Mouse (Mus musculus): Measurements from ENCODE around the gene Dnttip1. TPM values are rescaled to one million over a fixed set of nuclear protein-coding genes. Genes with fewer than 3 reads are reported as not detected.
A peak's percentile ranks its signal among the peaks of the same experiment; 100 is the strongest.

Gene Dnttip1
- total RNA-seq, 2 experiments from 2014 or later: 79.2 to 137 TPM

DNA sequence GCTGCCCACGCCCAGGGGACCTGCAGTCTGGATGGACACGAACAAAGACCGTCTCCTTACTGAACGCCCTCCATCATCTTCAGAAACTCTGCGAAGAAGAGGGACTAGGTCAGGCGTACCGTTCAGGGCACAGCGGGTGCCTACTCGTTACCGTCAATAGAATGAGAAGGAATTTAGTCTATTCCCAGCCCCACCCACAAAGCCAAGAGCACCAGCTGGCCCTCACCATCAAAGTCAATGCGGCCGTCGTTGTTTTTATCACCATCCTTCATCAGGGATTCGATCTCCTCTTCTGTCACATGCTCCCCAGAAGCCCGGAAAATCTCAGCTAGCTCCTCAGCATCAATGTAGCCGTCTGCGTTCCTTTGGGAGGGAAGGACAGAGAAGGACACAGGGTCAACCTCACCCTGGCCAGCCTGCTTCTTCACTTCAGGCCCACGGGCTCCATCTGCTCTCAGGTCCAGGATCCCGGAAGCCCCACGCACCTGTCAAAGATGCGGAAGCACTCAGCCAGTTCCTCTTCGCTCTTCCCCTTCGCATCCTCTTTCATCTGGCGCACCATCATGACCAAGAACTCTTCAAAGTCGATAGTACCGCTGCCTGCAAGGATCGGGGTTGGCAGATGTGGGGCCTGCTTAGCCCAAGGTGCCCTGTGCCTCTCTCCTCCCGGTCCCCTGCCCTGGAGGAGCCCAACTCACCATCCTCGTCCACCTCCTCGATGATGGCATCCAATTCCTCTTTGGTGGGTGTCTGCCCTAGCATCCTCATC is 31.6 kb downstream of the Dnttip1 start:
- ATAC-seq (replicated peaks; ENCODE audit: low FRiP score, poor library complexity, severe bottlenecking): no peak

DNA sequence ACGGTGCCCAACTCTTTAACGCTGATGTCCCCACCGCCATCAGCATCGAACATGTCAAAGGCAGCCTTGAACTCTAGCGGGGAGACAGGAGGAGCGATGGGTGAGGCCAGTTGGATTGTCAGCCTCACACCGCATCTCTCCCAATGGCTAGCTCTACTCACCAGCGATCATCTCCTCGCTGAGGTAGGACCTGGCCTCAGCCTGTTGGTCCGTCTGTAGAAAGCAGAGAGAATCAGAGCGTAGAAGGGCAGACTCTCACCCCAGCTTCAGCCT is 32.2 kb downstream of the Dnttip1 start:
- ATAC-seq (replicated peaks; ENCODE audit: low FRiP score, poor library complexity, severe bottlenecking): no peak

DNA sequence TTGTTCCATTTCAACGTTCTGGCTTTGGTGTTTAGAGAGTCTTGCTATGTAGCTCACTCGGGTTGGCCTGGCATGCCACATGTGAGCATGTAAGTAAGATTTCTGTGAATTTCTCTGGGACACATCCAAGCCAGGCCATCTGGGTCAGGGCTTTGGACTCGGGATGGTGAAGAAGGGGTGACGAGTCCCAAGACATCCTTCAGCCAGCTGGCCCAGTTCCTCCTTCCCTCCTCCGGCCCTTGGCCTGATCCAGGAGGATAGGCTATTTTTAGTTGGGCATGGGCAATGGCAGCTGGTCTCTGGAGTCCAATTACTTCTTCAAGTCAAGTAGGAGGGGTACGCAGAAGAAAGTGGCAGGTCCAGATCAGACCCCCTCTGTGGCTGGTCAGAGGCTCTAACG is 33.0 kb downstream of the Dnttip1 start:
- 0 out of 2 replicates have a peak, but pooled peaks have one; percentile 5 for ATAC-seq (replicated peaks; ENCODE audit: low FRiP score, poor library complexity, severe bottlenecking)

DNA sequence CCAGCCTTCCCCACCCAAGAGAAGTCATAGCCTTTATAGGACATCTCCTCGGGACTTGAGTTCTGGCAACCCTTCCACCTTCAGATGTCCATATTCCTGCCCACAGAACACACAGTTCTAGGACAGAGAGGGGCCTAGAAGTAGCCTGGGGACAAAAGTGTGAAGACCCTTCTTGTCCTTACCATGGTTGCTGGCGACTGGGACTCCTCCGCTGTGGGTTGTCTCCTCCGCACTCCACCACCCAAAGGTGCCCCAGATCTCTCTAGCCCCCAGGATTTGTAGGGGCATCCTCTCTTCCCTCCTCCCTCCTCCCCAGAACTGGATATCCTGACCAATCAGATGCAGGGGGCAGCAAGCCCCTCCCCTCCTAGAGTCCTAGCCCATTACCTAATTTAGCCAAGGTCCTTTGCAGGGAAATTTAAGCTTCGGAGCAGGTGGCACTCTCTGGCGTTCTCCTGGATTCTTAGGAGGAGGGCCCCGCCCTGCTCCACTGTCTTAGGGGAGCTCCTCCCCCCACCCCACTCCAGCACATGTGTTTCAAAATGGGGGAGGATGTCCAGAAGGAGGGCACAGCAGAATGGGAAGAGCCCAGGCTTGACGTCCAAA is 33.8 kb downstream of the Dnttip1 start, which contains the start of gene Tnnc2:
Gene Tnnc2 (minus strand): TSS at position 487 of the 606 bp plus-strand sequence.
- ATAC-seq (replicated peaks; ENCODE audit: low FRiP score, poor library complexity, severe bottlenecking): no peak

DNA sequence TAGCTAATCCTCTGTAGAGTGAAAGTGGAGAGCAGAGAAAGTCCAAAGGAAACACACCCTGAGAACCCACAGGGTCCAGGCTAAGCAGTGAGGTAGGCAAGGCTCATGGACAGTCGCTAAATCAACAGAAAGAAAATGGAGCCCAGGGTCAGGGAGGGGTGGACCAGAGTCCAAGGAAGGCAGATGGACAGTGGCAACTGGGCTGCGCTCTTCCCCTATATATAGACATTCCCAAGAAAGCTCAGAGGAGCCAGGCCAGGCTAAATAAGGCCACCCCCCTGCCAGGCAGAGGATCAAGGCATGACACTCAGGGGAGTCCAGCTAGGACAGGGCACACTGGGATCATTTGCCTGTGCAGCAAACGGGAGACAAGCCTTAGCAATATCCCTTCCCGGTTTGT is 36.1 kb downstream of the Dnttip1 start:
- no peak for ATAC-seq (replicated peaks; ENCODE audit: low FRiP score, poor library complexity, severe bottlenecking)

DNA sequence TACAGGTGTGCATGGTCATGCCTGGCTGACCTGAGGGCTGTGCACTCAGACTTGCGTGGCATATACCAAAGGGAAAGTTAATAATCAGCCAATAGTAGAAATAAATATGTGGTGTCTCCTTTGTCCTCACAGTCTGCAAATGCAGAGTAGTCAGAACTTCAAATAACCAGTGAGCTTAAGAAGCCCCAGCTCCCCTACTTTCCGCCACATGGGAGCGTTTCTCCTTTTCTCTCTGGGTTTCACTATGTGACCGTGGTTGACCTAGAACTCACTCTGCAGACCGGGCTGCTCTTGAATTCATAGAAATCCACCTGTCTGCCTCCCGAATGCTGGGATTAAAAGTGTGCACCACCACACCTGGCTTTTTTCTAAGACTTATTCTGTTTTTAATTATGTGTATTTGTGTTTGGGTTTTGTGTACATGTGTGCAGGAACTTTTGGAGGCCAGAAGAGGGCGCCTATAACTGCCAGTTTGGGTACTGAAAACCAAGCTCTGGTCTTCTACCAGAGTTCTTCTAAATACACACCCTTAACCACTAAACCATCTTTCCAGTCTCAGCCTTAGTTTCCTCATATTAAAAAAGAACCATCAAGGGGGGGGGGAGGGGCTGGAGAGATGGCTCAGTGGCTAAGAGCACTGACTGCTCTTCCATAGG is 38.3 kb downstream of the Dnttip1 start:
- no peak for ATAC-seq (replicated peaks; ENCODE audit: low FRiP score, poor library complexity, severe bottlenecking)

DNA sequence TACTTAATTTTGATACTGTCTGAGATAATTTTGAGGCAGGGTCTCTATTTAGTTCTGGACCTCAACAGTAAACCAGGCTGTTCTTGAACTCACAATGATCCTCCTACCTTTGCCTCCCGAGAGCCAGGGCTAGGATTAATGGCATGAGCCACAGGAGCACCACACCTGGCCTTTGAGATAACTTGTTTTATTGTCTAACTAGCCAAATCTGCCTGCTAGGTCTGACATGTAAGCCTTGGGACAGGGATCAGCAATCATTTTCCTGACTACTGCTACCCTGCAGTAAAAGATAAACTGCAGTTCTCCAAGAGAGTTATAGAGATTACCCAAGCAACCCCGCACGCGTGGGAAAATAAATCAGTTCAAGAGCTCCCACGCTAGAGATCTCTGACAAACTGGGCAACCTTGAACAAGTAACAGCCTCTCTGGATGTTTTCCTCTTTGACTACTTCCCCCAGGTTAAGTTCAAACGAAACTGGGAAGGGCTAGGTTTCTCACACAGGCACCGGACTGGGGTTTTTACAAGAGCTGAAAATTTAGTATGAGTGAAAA is 39.2 kb downstream of the Dnttip1 start:
- no peak for ATAC-seq (replicated peaks; ENCODE audit: low FRiP score, poor library complexity, severe bottlenecking)

DNA sequence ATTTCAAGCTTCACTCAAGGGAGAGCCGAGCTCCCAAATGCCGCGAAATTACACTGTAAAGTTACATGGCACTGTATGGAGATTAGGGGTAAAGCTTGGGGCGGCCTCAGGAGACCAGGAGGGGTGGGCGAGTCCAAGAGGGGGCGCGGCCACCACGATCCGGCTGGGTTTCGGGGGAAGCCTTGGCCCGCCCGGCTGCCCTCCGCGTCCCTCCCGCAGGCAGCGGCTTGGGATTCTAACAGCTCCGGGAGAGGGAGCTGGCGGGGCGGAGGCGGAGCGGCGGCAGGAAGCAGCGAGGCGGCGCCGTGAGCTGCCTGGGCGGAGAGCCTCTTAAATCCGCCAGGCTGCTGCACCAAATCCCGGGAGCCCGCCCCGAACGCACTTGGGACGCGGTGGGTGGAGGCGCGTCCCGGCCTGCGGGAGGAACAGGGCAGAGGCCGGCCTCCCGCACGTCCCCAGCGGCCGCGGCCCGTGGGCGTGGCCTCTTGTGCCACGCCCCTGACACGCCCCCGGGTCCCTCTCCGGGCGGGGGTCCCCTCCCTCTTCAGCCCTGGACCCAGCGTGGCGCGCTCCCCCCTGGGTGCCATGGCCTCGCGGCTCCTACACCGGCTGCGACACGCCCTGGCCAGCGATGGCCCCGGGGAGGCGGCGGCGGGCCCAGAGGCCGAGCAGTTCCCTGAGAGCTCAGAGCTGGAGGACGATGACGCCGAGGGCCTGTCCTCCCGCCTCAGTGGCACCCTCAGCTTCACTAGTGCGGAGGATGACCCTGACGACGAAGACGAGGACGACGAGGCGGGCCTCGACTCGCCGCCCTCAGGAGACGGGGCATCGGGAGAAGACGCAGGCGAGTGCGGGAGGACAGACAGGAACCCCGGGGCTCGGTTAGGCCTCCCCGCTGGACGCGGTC is 40.0 kb downstream of the Dnttip1 start, which contains the start of gene Snx21:
Gene Snx21 (plus strand): TSS at position 343 of the 907 bp plus-strand sequence.
- ATAC-seq (replicated peaks; ENCODE audit: low FRiP score, poor library complexity, severe bottlenecking): peak; percentile 62

DNA sequence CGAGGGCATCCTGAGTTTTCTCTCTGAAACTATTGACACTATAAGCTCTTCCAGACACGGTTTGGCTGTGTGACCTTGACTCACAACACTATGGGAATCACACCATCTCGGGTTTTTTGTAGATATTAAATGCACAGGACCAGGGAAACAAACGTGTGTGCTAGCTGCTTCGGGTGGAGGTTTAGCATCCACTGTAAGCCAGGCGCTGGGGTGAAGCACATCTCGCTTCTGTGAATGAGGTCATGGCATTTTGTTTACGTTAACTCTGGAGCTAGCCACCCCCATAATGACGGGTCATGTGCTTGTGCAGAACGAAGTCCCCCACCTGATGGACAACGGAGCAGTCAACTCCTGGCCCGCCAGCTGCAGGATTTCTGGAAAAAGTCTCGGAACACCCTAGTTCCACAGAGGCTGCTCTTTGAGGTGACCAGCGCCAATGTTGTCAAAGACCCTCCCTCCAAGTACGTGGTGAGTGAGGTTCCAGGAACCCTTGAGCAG is 40.7 kb downstream of the Dnttip1 start:
- ATAC-seq (replicated peaks; ENCODE audit: low FRiP score, poor library complexity, severe bottlenecking): peak; percentile 9; the same call in 1 of the 2 replicates

DNA sequence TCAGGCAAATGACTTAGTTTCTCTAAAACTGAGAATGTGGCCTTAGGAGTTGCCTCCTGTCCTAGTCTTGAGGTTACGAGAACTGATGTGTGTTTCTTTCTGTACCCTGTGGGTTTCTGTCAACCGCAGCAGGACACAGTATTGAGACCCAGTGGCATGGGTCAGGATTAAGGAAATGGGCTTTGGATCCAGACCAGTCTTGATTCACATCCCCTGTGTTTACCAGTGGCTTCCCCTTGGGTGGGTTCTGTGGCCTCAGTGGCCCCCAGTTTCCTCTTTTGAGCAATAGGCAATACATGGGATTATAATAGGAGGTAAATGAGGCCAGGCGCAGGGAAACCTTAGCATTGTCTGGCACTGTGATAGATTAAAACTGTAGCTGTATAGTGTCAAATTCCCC is 41.2 kb downstream of the Dnttip1 start:
- no peak for ATAC-seq (replicated peaks; ENCODE audit: low FRiP score, poor library complexity, severe bottlenecking)

DNA sequence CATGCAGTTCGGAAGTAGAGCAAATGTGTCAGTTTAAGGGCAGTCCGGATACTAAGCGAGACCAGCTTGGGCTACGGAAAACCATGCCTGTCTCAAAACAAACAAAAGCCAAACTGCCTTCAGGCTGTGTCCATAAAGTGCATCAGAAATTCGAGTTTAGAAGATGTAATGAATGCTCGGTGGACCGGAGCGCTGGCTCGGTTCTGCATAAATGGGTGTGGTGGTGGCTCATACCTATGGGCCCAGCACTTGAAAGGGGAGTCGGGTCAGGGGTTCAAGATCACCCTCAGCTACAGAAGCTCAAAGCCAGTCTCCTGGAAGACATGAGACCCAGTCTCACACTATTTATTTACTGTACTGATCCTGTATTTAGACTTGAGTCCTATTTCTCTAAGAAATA is 42.0 kb downstream of the Dnttip1 start:
- ATAC-seq (replicated peaks; ENCODE audit: low FRiP score, poor library complexity, severe bottlenecking): no peak

DNA sequence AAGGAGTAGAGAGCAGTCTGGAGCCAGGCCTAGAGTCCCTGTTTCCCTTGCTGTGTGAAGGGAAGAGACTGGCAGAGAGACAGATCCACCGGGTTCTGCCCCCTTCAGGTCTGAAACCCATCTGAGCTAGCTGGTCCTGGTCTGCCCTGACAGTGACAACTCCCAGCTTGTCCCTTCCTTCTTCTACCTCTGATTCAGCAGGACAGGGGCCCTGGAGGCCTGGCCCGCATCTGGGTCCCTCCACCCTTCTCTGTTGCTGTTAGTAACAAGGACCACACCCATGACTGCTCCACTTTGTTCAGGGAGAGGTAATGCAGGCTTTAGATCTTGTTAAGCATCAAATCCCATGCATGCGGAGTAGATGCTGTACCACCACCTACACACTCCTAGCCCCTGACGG is 42.6 kb downstream of the Dnttip1 start:
- ATAC-seq (replicated peaks; ENCODE audit: low FRiP score, poor library complexity, severe bottlenecking): no peak

DNA sequence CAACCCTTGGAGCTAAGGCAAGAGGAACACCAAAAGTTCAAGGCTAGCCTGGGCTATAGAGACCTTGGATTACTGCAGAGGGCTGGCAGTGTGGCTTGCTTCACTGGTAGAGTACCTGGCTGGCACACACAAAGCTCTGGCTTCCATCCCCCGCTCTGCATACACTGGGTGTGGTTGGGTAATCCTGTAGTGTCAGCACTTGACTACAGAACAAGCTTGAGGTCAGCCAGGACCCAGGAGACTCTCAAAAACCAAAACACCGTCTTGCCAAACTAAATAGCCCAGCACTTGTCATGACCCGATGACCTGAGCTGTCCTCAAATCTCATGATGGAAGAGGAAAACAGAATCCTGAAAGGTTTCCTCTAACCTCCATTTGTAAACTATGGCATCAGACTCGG is 44.7 kb downstream of the Dnttip1 start:
- no peak for ATAC-seq (replicated peaks; ENCODE audit: low FRiP score, poor library complexity, severe bottlenecking)

DNA sequence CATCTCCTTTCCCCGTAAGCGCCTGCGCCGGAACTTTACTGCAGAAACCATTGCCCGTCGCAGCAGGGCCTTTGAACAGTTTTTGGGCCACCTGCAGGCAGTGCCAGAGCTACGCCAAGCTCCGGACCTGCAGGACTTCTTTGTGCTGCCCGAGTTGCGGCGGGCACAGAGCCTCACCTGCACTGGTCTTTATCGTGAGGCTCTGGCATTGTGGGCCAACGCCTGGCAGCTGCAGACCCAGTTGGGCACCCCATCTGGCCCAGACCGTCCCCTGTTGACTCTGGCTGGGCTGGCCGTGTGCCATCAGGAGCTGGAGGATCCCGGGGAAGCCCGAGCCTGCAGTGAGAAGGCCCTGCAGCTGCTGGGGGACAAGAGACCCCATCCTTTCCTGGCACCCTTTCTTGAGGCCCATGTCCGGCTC is 46.1 kb downstream of the Dnttip1 start:
- ATAC-seq (replicated peaks; ENCODE audit: low FRiP score, poor library complexity, severe bottlenecking): no peak

DNA sequence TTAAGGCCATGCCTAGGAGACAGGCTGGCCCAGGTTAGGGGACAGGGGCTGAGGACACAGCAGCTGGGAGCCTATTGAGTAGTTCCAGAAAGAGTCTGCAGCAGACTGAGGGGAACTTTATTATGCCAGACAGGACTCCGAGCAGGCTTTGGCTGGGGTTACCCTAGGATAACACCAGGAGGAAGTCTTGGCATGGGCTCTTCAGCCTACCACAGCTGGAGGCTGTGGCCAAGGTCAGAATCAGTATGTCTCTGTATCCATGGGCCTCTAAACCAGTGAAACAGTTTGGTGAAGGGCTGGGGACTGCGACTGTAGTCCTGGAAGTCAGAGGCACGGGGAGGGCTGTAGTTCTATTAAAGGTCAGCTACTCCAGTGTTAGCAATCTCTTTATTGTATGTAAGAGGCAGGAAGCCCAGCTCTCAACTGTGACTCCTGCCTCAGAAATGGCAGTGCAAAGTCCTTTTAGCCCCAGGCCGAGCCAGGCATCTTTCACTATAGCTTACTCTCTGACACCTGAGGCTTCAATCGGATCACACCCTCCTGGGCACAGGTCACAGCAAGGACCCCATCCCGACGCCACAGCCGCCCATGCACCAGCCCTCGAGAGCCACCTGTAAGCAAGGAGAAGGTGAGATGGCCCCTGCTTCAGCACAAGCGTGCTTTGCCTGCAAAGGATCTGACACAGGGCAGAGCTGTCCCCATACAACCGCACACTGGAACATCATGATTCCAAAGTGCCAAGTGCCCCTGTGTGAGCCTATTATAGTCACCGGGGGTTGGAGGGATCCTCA is 46.8 kb downstream of the Dnttip1 start:
- ATAC-seq (replicated peaks; ENCODE audit: low FRiP score, poor library complexity, severe bottlenecking): 0 out of 2 replicates have a peak, but pooled peaks have one; percentile 6

DNA sequence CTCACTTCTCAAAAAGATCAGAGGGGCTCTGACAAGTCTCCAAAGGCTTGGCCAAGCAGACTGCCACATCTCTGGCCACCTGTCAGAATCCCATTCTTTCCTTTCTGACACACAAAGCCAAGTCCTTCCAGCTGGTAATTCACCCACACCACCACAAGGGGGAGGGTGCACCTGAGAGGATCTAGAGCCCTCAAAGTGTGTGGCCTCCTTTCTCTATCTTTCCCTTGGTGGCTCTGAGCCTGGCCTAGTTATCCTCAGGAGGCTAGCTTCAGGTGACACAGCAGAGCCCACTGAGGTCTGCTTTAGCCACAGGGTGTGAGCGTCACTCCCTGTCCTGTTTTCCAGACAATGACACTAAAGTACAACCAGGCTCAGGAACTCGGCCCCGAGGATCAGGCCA is 47.5 kb downstream of the Dnttip1 start:
- peak; percentile 59 for ATAC-seq (replicated peaks; ENCODE audit: low FRiP score, poor library complexity, severe bottlenecking)

DNA sequence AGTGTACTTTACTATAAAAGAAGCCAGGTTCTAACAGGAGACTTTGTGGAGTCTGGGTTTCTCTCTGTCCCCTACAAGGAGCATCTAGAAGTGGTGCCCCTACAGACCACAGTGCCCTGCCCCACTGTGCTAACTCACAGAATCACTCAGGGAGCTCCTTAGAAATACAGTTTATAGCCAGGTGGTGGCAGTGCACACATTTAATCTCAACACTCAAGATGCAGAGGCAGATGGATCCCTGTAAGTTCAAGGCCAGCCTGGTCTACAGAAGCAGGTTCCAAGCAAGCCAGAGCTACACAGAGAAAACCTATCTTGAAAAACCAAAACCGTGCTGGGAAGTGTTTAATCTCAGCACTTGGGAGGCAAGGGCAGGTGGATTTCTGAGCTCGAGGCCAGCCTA is 48.0 kb downstream of the Dnttip1 start:
- ATAC-seq (replicated peaks; ENCODE audit: low FRiP score, poor library complexity, severe bottlenecking): peak; percentile 47; the same call in 1 of the 2 replicates

DNA sequence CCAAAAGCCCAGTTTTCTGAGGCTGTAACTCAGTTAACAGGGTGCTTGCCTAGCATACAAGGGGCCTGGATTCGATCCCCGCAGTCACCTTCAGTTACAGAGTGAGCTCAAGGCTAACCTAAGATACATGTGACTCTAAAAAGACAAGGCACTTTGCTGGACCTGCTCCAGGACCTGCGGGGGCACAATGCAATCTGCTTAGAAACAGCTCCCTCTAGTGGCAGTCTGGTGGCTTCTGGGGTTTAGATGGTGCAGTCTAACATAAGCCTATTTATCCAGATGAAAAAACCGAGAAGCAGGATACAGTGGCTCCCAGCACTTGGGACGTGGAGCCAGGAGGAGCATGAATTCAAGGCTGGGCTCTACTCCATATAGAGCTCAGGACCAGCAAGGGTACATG is 48.5 kb downstream of the Dnttip1 start:
- peak; percentile 72 for ATAC-seq (replicated peaks; ENCODE audit: low FRiP score, poor library complexity, severe bottlenecking)

DNA sequence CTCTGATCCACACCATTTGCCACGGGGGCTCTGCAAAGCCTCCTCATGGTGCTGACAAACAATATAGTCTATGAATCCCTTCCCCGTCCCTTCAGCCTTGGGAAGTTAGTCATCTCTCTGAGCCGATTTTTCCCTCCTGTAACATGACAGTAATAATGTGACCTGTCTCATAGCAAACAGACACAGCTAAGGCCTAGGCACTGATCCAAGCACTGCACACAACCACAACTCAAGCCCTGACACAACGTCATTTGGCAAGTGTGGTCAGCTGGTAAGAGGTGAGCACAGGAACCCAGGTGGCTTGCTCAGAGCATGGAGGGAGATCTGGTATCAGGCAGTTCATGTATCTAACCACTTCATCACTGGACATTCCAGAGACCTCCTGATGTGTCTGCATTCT is 50.1 kb downstream of the Dnttip1 start:
- no peak for ATAC-seq (replicated peaks; ENCODE audit: low FRiP score, poor library complexity, severe bottlenecking)
